Mouse (Mus musculus) stomach, embryonic 14.5 days (tissue): ENCODE data around the gene Tsfm. TPM values are rescaled to one million over a fixed set of nuclear protein-coding genes. Genes with fewer than 3 reads are reported as not detected.
"Not testable (repeated sequence)": the region's sequence is repeated elsewhere in the genome, so short reads cannot be mapped to it uniquely, and the experiment has no call there.

ENCODE experiments used
- ATAC-seq: fragments of 200-750 bp; cut with Nextera tagmentation; 2 replicates; pipeline ENCODE4 v1.8.0; 2017; ENCODE audit warnings: low read depth, moderate TSS enrichment; ENCODE audit not compliant: insufficient number of reproducible peaks, insufficient read depth, low FRiP score
- H3K27ac ChIP-seq: fragments of 300-500 bp; sonication (generic); 2 replicates; pipeline ENCODE4 v1.5.1; 2014; ENCODE audit warnings: mild to moderate bottlenecking, low read length, moderate library complexity, mixed read lengths
- H3K27me3 ChIP-seq: fragments of 300-500 bp; sonication (generic); 2 replicates; pipeline ENCODE4 v1.6.1; 2014; ENCODE audit warnings: low read length, control low read depth, mixed read lengths; ENCODE audit not compliant: control insufficient read depth, insufficient read depth
- H3K36me3 ChIP-seq: fragments of 300-500 bp; sonication (generic); 2 replicates; pipeline ENCODE4 v1.6.1; 2014; ENCODE audit warnings: mild to moderate bottlenecking, control low read depth, low read length, moderate library complexity, mixed read lengths; ENCODE audit not compliant: control insufficient read depth, insufficient read depth
- H3K4me1 ChIP-seq: fragments of 300-500 bp; sonication (generic); 2 replicates; pipeline ENCODE4 v1.6.1; 2014; ENCODE audit warnings: low read length, control low read depth, mixed read lengths; ENCODE audit not compliant: control insufficient read depth, insufficient read depth
- H3K4me2 ChIP-seq: fragments of 300-500 bp; sonication (generic); replicated peaks from 2 replicates; pipeline ENCODE4 v1.6.1; 2014; ENCODE audit warnings: low read depth, low read length, control low read depth
- H3K4me3 ChIP-seq: fragments of 300-500 bp; sonication (generic); 2 replicates; pipeline ENCODE4 v1.5.1; 2014; ENCODE audit warnings: low read depth, low read length, control low read depth
- H3K9ac ChIP-seq: fragments of 300-500 bp; sonication (generic); replicated peaks from 2 replicates; pipeline ENCODE4 v1.6.1; 2014; ENCODE audit warnings: low read depth, mild to moderate bottlenecking, control low read depth, low read length, moderate library complexity, mixed read lengths
- H3K9me3 ChIP-seq: fragments of 300-500 bp; sonication (generic); 2 replicates; pipeline ENCODE4 v1.6.1; 2016; ENCODE audit warnings: low read depth, low read length, control low read depth; ENCODE audit not compliant: control insufficient read depth
- WGBS: fragments of 180-500 bp; shearing (Covaris S2); extraction: QIAGEN DNeasy Blood & Tissue Kit; methylation state at CpG from one replicate; pipeline ENCODE4 v1.1.7; 2014; 5-methylcytosine and 5-hydroxymethylcytosine counted together
- polyA plus RNA-seq: library from polyadenylated mRNA; unstranded; fragments of >200 nt; fragmentation: Nextera tagmentation; extraction: Ambion mirVana; gene quantifications from 2 replicates; pipeline ENCODE4 v1.2.1, GENCODE M21; 2014

Gene Tsfm
- polyA plus RNA-seq, 1 experiment from 2014 or later: 83.7 TPM

- Histone ChIP-seq H3K9ac (no peak overlapping the region), H3K27ac (no peak overlapping the region), H3K4me3 (peak overlapping the region; percentile 74), H3K4me1 (peaks cover 24% of the 10 kb centered on the region; the same call in 1 of the 2 replicates), H3K4me2 (peak overlapping the region; percentile 71), H3K27me3 (no peaks in the 10 kb centered on the region), H3K36me3 (peaks cover 41% of the 10 kb centered on the region), H3K9me3 (no peaks in the 10 kb centered on the region)
- 72% methylated on average over 9 of the region's 9 CpGs for WGBS
- ATAC-seq: no peak
Measured at GRCm38 (mm10) chr10:127068360-127069038, 37.9 kb upstream of the Tsfm start.

- H3K27ac ChIP-seq: no peak overlapping the region
- WGBS: 88% methylated on average over 14 of the region's 14 CpGs
- no peak overlapping the region for H3K4me3 ChIP-seq
- H3K4me1 ChIP-seq: peaks cover 24% of the 10 kb centered on the region; the same call in 1 of the 2 replicates
- H3K9ac ChIP-seq: no peak overlapping the region
- no peak overlapping the region for H3K4me2 ChIP-seq
- no peaks in the 10 kb centered on the region for H3K27me3 ChIP-seq
- no peak for ATAC-seq
- H3K36me3 ChIP-seq: peaks cover 41% of the 10 kb centered on the region
- no peaks in the 10 kb centered on the region for H3K9me3 ChIP-seq
Measured at GRCm38 (mm10) chr10:127066519-127067018, 35.9 kb upstream of the Tsfm start.

GRCm38 (mm10) chr10:127065981-127066380 is 35.3 kb upstream of the Tsfm start:
- WGBS: 80% methylated on average over 9 of the region's 9 CpGs
- Histone ChIP-seq H3K9ac (no peak overlapping the region), H3K36me3 (peaks cover 41% of the 10 kb centered on the region), H3K9me3 (no peaks in the 10 kb centered on the region), H3K4me2 (no peak overlapping the region), H3K4me1 (peaks cover 18% of the 10 kb centered on the region; the same call in 1 of the 2 replicates), H3K4me3 (no peak overlapping the region), H3K27me3 (no peaks in the 10 kb centered on the region), H3K27ac (no peak overlapping the region)
- no peak for ATAC-seq

- Histone ChIP-seq H3K27me3 (no peaks in the 10 kb centered on the region), H3K9ac (peak overlapping the region; percentile 97), H3K36me3 (peaks cover 41% of the 10 kb centered on the region), H3K4me2 (peak overlapping the region; percentile 85), H3K4me3 (peak overlapping the region; percentile 81), H3K4me1 (peaks cover 19% of the 10 kb centered on the region), H3K9me3 (no peaks in the 10 kb centered on the region), H3K27ac (peak overlapping the region; percentile 86)
- no peak for ATAC-seq
- 8% methylated on average over 37 of the region's 37 CpGs for WGBS
Measured at GRCm38 (mm10) chr10:127063913-127064870, 33.6 kb upstream of the Tsfm start.

GRCm38 (mm10) chr10:127063239-127063872 is 32.7 kb upstream of the Tsfm start, which contains the start of gene Cdk4:
Gene Cdk4, plus strand, starts transcription at chr10:127063534.
- Histone ChIP-seq H3K27ac (peak within 1 kb of the TSS; percentile 86), H3K27me3 (no peaks in the 10 kb centered on the region), H3K4me1 (peaks cover 18% of the 10 kb centered on the region), H3K36me3 (peaks cover 37% of the 10 kb centered on the region), H3K4me2 (peak within 1 kb of the TSS; percentile 85), H3K4me3 (peak within 1 kb of the TSS; percentile 81), H3K9ac (peak within 1 kb of the TSS; percentile 97), H3K9me3 (no peaks in the 10 kb centered on the region)
- ATAC-seq: peak; percentile 91
- WGBS: under 1% methylated on average over 46 of the region's 46 CpGs

GRCm38 (mm10) chr10:127062503-127062902 is 31.9 kb upstream of the Tsfm start:
- Histone ChIP-seq H3K9me3 (no peaks in the 10 kb centered on the region), H3K4me3 (no peak overlapping the region), H3K27ac (no peak overlapping the region), H3K36me3 (peaks cover 28% of the 10 kb centered on the region), H3K4me2 (no peak overlapping the region), H3K27me3 (no peaks in the 10 kb centered on the region), H3K9ac (no peak overlapping the region), H3K4me1 (peaks cover 21% of the 10 kb centered on the region; the same call in 1 of the 2 replicates)
- WGBS: 74% methylated on average over 5 of the region's 5 CpGs
- ATAC-seq: no peak

GRCm38 (mm10) chr10:127062101-127062500 is 31.5 kb upstream of the Tsfm start:
- H3K27ac ChIP-seq, ATAC-seq, H3K4me2 ChIP-seq, H3K9ac ChIP-seq, H3K27me3 ChIP-seq, H3K4me3 ChIP-seq, H3K9me3 ChIP-seq: not testable (repeated sequence)
- 87% methylated on average over 4 of the region's 4 CpGs for WGBS
- Histone ChIP-seq H3K36me3 (peaks cover 26% of the 10 kb centered on the region), H3K4me1 (peaks cover 21% of the 10 kb centered on the region; the same call in 1 of the 2 replicates)

GRCm38 (mm10) chr10:127061513-127061912 is 30.9 kb upstream of the Tsfm start:
- ATAC-seq: no peak
- Histone ChIP-seq H3K4me1 (peaks cover 21% of the 10 kb centered on the region; the same call in 1 of the 2 replicates), H3K27me3 (no peaks in the 10 kb centered on the region), H3K36me3 (peaks cover 23% of the 10 kb centered on the region), H3K4me2 (no peak overlapping the region), H3K9me3 (no peaks in the 10 kb centered on the region), H3K27ac (no peak overlapping the region), H3K9ac (no peak overlapping the region), H3K4me3 (no peak overlapping the region)
- WGBS: 70% methylated on average over 2 of the region's 2 CpGs
